Mouse (Mus musculus): ENCODE measurements around the gene Dlgap5. TPM values are rescaled to one million over a fixed set of nuclear protein-coding genes. Genes with fewer than 3 reads are reported as not detected.

The Dlgap5 gene
- total and polyA plus RNA-seq, 3 experiments, result 48.9 to 62.9 (median 53.5) TPM

- Histone ChIP-seq H3K4me2 (ENCODE audit: insufficient read depth, low read depth, poor library complexity, severe bottlenecking) (peak overlapping the region; percentile 7; the same call in 1 of the 2 replicates), H3K9me3 (replicated peaks; ENCODE audit: low read length) (no peaks in the 10 kb centered on the region), H3K4me1 (ENCODE audit: control insufficient read depth in 1 of 2, insufficient read depth in 2 of 2) (peaks cover 0 to 24% of the 10 kb centered on the region in 2 experiments; a peak in 2 of 4 replicates), H3K79me2 (replicated peaks; ENCODE audit: control insufficient read depth, extremely low read depth, insufficient read depth, poor library complexity, severe bottlenecking) (peaks cover 20% of the 10 kb centered on the region), H3K27ac (ENCODE audit: insufficient read depth, low read depth) (no peak overlapping the region), H3K4me3 (replicated peaks in 1 of 3; ENCODE audit: low read depth in 2 of 3, low read length in 2 of 3, poor library complexity in 1 of 3) (peak overlapping the region; percentile 47 to 75 (median 52)), H3K27me3 (replicated peaks) (no peaks in the 10 kb centered on the region), H3K9ac (ENCODE audit: insufficient read depth, low read depth) (peak overlapping the region; percentile 37), H3K36me3 (replicated peaks in 1 of 2; ENCODE audit: control insufficient read depth in 1 of 2, insufficient read depth in 1 of 2, low read length in 1 of 2) (peaks cover 12 to 31% of the 10 kb centered on the region in 2 experiments)
- no peak for DNase-seq (ENCODE audit: extremely low read depth)
- in situ Hi-C loops (cut with MboI; ENCODE audit: low pct_ligation_motif_present, low pct_unique_long_range_greater_than_20kb, low sequenced_read_pairs) (no loop called here), dilution Hi-C loops (cut with MboI; ENCODE audit: extremely low pct_ligation_motif_present, extremely low pct_unique_long_range_greater_than_20kb, low sequenced_read_pairs) (no loop called here)
- TF ChIP-seq MAZ (IDR thresholded peaks at IDR 0.05; ENCODE audit: low read depth, low read length), result no peak
- no peak for TF ChIP-seq JUND (conservative IDR thresholded peaks at IDR 0.05; ENCODE audit: low read depth, low read length)
- no peak for TF ChIP-seq ZMIZ1 (IDR thresholded peaks at IDR 0.05; ENCODE audit: low read depth, low read length)
- no peak for TF ChIP-seq SIN3A (IDR thresholded peaks at IDR 0.05; ENCODE audit: low read length)
- no peak for TF ChIP-seq USF2 (conservative IDR thresholded peaks at IDR 0.05; ENCODE audit: low read depth, low read length)
- no peak for TF ChIP-seq BHLHE40 (IDR thresholded peaks at IDR 0.05; ENCODE audit: low read depth, low read length)
- no peak for TF ChIP-seq GABPA (IDR thresholded peaks at IDR 0.05; ENCODE audit: insufficient replicate concordance, low read depth, low read length)
- TF ChIP-seq TBP (conservative IDR thresholded peaks at IDR 0.05; ENCODE audit: low read depth, low read length), result no peak; the same call in 1 of the 2 replicates
- TF ChIP-seq RAD21 (IDR thresholded peaks at IDR 0.05; ENCODE audit: low read depth, low read length), result no peak
- TF ChIP-seq IRF4 (IDR thresholded peaks at IDR 0.05; ENCODE audit: low read depth, low read length), result no peak
- TF ChIP-seq CTCF (conservative IDR thresholded peaks at IDR 0.05 in 1 of 2, IDR thresholded peaks at IDR 0.05 in 1 of 2; ENCODE audit: low read depth in 2 of 2, low read length in 2 of 2), result no peak
- no peak for TF ChIP-seq MAX (IDR thresholded peaks at IDR 0.05; ENCODE audit: low read length)
These were observed 422 bp upstream of the Dlgap5 start for GRCm38 (mm10) chr14:47418666-47418991.

DNA sequence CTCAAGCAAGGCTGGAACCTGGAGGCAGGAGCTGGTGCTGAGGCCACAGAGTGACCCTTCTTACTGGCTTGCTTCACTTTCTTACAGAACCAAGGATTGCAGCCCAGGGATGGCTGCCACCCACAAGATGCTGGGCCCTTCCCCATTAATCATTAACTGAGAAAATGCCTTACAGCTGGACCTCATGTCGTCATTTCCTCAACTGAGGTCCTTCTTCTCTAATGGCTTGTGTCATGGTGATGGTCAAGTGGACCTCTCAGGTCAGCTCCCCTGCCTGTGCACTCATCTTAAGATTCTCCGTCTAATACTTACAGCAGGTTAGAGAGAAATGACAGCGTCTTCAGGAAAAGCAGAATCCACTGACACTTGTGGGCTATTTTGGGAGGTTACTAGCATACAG is 861 bp downstream of the Dlgap5 start:
- TF ChIP-seq SIN3A (IDR thresholded peaks at IDR 0.05; ENCODE audit: low read length) (no peak), ZKSCAN1 (IDR thresholded peaks at IDR 0.05; ENCODE audit: borderline replicate concordance, low read depth, low read length) (no peak), UBTF (IDR thresholded peaks at IDR 0.05; ENCODE audit: low read depth, low read length) (no peak), TCF12 (IDR thresholded peaks at IDR 0.05; ENCODE audit: low read depth, low read length) (no peak), MYC (IDR thresholded peaks at IDR 0.05; ENCODE audit: low read depth, low read length) (no peak), RCOR1 (conservative IDR thresholded peaks at IDR 0.05; ENCODE audit: low read depth, low read length) (no peak), NRF1 (IDR thresholded peaks at IDR 0.05; ENCODE audit: low read depth, low read length) (no peak), MXI1 (IDR thresholded peaks at IDR 0.05; ENCODE audit: low read depth, low read length) (no peak), ELF1 (IDR thresholded peaks at IDR 0.05; ENCODE audit: low read depth, low read length) (no peak), MAFK (IDR thresholded peaks at IDR 0.05; ENCODE audit: insufficient replicate concordance, low read length) (no peak), ETS1 (conservative IDR thresholded peaks at IDR 0.05; ENCODE audit: low read depth, low read length) (no peak), ZC3H11A (IDR thresholded peaks at IDR 0.05; ENCODE audit: low read depth, low read length) (no peak)
- peaks cover 0 to 24% of the 10 kb centered on the region in 2 experiments; a peak in 2 of 4 replicates for H3K4me1 ChIP-seq (ENCODE audit: control insufficient read depth in 1 of 2, insufficient read depth in 2 of 2)
- H3K4me3 ChIP-seq (replicated peaks in 1 of 3; ENCODE audit: low read depth in 2 of 3, low read length in 2 of 3, poor library complexity in 1 of 3), result peak overlapping the region; percentile 71 to 94 (median 75)
- no peaks in the 10 kb centered on the region for H3K27me3 ChIP-seq (replicated peaks)
- H3K36me3 ChIP-seq (replicated peaks in 1 of 2; ENCODE audit: control insufficient read depth in 1 of 2, insufficient read depth in 1 of 2, low read length in 1 of 2), result peaks cover 19 to 40% of the 10 kb centered on the region in 2 experiments
- H3K79me2 ChIP-seq (replicated peaks; ENCODE audit: control insufficient read depth, extremely low read depth, insufficient read depth, poor library complexity, severe bottlenecking), result peaks cover 20% of the 10 kb centered on the region
- peak overlapping the region; percentile 64 for H3K4me2 ChIP-seq (ENCODE audit: insufficient read depth, low read depth, poor library complexity, severe bottlenecking)
- dilution Hi-C loops (cut with MboI; ENCODE audit: extremely low pct_ligation_motif_present, extremely low pct_unique_long_range_greater_than_20kb, low sequenced_read_pairs), result no loop called here
- in situ Hi-C loops (cut with MboI; ENCODE audit: low pct_ligation_motif_present, low pct_unique_long_range_greater_than_20kb, low sequenced_read_pairs), result no loop called here
- H3K9me3 ChIP-seq (replicated peaks; ENCODE audit: low read length), result no peaks in the 10 kb centered on the region
- H3K9ac ChIP-seq (ENCODE audit: insufficient read depth, low read depth), result peak overlapping the region; percentile 73
- H3K27ac ChIP-seq (ENCODE audit: insufficient read depth, low read depth), result no peak overlapping the region
- DNase-seq (ENCODE audit: extremely low read depth), result no peak

Data from CH12.LX (cell line).